ENCODE assay signal across 20 mouse cellular contexts in the genomic region with DNA sequence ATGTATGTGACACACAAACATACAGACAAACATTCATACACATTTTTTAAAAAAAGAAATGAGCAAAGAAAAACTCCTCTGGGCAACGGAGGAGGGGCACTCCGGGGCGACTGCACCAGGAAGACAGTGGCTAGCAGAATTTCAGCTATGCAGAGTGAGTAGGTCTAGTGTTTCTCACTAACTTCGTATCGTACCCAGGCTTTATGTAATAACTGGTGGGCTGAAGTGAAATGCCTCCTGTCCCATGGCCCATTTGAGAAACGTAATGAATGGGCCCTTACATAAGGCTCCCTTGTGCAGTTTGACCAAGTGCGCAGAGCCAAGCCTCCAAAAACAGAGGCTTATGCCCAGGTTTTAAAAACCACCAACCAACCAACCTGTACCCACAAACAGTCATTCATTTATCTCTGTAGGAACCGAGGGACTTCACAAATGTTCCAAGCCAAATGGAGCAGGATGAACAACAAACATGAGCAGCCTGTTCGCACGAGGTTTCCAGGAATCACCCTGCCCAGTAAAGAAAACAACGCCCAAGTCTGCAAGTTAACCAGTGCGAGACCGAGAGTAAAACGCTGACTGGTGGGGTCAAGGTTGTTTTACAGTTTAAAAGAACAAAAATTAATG. TPM values are rescaled to one million over a fixed set of nuclear protein-coding genes. Genes with fewer than 3 reads are reported as not detected.
A peak's percentile ranks its signal among the peaks of the same experiment; 100 is the strongest.
DNase-seq lines count a peak whose midpoint lies in the region; ATAC-seq lines count a peak whose summit lies in the region.
"Had no signal": no experiment of that assay in that cellular context is flagged by ENCODE, and none has a peak within 500 bp of the region (broad histone marks: within the 10 kb centered on the region; RNA-seq: fewer than 3 reads in every experiment).

No protein-coding gene starts in this region.

- 40% methylated on average over 14 of the region's 14 CpGs for WGBS in kidney, embryonic 16.5 days
- 37% methylated on average over 14 of the region's 14 CpGs for WGBS in kidney, embryonic 14.5 days

- no peak overlapping the region for H3K27ac ChIP-seq in kidney, embryonic 16.5 days (ENCODE audit: low read length)
- H3K27ac ChIP-seq in kidney, embryonic 14.5 days (ENCODE audit: low read depth, low read length) = no peak overlapping the region
- H3K27ac ChIP-seq: hindbrain, embryonic 14.5 days; macrophage; midbrain, embryonic 13.5 days had no signal

- peak; percentile 63; the same call in 1 of the 2 replicates for ATAC-seq in kidney, embryonic 16.5 days (ENCODE audit: low FRiP score, low TSS enrichment)
- no peak for ATAC-seq in kidney, embryonic 14.5 days (ENCODE audit: low FRiP score, low TSS enrichment)
- ATAC-seq: activated CD4-positive, CD25-positive, alpha-beta regulatory T cell, adult 4 months; forebrain, embryonic 14.5 days; intestine, embryonic 16.5 days; midbrain, embryonic 13.5 days had no signal

- H3K27me3 ChIP-seq in kidney, embryonic 16.5 days (ENCODE audit: insufficient read depth, low read length) = no peaks in the 10 kb centered on the region
- no peaks in the 10 kb centered on the region for H3K27me3 ChIP-seq in kidney, embryonic 14.5 days (ENCODE audit: control insufficient read depth, insufficient read depth, low read length)
- H3K27me3 ChIP-seq: midbrain, embryonic 13.5 days had no signal

- H3K4me3 ChIP-seq in kidney, embryonic 16.5 days (ENCODE audit: low read length) = no peak overlapping the region
- H3K4me3 ChIP-seq in kidney, embryonic 14.5 days (ENCODE audit: low read length) = no peak overlapping the region
- H3K4me3 ChIP-seq: midbrain, embryonic 13.5 days had no signal

- DNase-seq in embryo, embryonic 10.5 days (ENCODE audit: low spot score) = peak; percentile 13
- no peak for DNase-seq in embryo, embryonic 9.5 days (ENCODE audit: extremely low spot score)
- peak; percentile 50 for DNase-seq in ES-CJ7 (ENCODE audit: low read depth, low spot score)
- peak; percentile 46 for DNase-seq in mesoderm, embryonic 11.5 days (ENCODE audit: low read depth, low spot score)
- no peak for DNase-seq in cerebellum, postnatal 4 days (ENCODE audit: low spot score in 2 of 2)
- DNase-seq in cerebellum, adult 11 months = no peak
- DNase-seq: adrenal gland, postnatal 36 days; cerebellum, postnatal 36 days; heart, adult 18-20 months; heart, postnatal 10 days; lung, adult 2 months; thymus, adult 2 months had no signal

- no peaks in the 10 kb centered on the region for H3K36me3 ChIP-seq in kidney, embryonic 16.5 days (ENCODE audit: insufficient read depth, low read length)
- H3K36me3 ChIP-seq in kidney, embryonic 14.5 days (ENCODE audit: control insufficient read depth, insufficient read depth, low read length) = no peaks in the 10 kb centered on the region
- H3K36me3 ChIP-seq: midbrain, embryonic 13.5 days had no signal

- H3K9ac ChIP-seq in kidney, embryonic 16.5 days (replicated peaks; ENCODE audit: low read length) = no peak overlapping the region
- H3K9ac ChIP-seq in kidney, embryonic 14.5 days (ENCODE audit: low read depth, low read length) = no peak overlapping the region
- H3K9ac ChIP-seq: hindbrain, embryonic 14.5 days; midbrain, embryonic 13.5 days had no signal

- H3K9me3 ChIP-seq in kidney, embryonic 16.5 days (ENCODE audit: low read length) = 0 out of 2 replicates have a peak, but pooled peaks cover 4% of the 10 kb centered on the region
- H3K9me3 ChIP-seq in kidney, embryonic 14.5 days (ENCODE audit: control insufficient read depth, low read length) = 0 out of 2 replicates have a peak, but pooled peaks cover 4% of the 10 kb centered on the region
- H3K9me3 ChIP-seq: midbrain, embryonic 13.5 days had no signal

- no peak overlapping the region for H3K4me2 ChIP-seq in kidney, embryonic 16.5 days (replicated peaks; ENCODE audit: low read depth, low read length)
- H3K4me2 ChIP-seq in kidney, embryonic 14.5 days (replicated peaks; ENCODE audit: low read depth, low read length) = no peak overlapping the region
- H3K4me2 ChIP-seq: hindbrain, embryonic 14.5 days; midbrain, embryonic 13.5 days had no signal

- no peaks in the 10 kb centered on the region; the same call in 1 of the 2 replicates for H3K4me1 ChIP-seq in kidney, embryonic 16.5 days (ENCODE audit: insufficient read depth, low read length)
- H3K4me1 ChIP-seq in kidney, embryonic 14.5 days (ENCODE audit: control insufficient read depth, insufficient read depth, low read length) = no peaks in the 10 kb centered on the region; the same call in 1 of the 2 replicates
- H3K4me1 ChIP-seq: midbrain, embryonic 13.5 days had no signal

RNA-seq across cellular contexts. Expression of gene Tram2, which starts 45.8 kb away (rescaled TPM):
- polyA plus RNA-seq in kidney, embryonic 16.5 days (2015; fragmentation: Nextera tagmentation; extraction: Ambion mirVana) = 8.6 and 10.2 TPM in 2 replicates
- polyA plus RNA-seq in kidney, embryonic 14.5 days (2014; fragmentation: Nextera tagmentation; extraction: Ambion mirVana) = 9.8 and 12.4 TPM in 2 replicates

Comparison
In these comparisons a context has a peak if more than half of its experiments do, and no peak if none do; other contexts are left out.
1. DNase-seq: peak in embryo, embryonic 10.5 days (single experiment), ES-CJ7 (single experiment) and mesoderm, embryonic 11.5 days (single experiment); none in embryo, embryonic 9.5 days (single experiment), cerebellum, postnatal 4 days (0 of 2) and cerebellum, adult 11 months (single experiment).